Mouse (Mus musculus) T-helper 2 cell (primary cell): ENCODE measurements around the gene Cutal.

Source experiments
- in situ Hi-C: fragments of 300-600 bp; cut with MboI, MseI; formaldehyde crosslinking; loops from one replicate; pipeline ENCODE4 v1.15.1; 2025; ENCODE audit warnings: high pct_unique_total_duplicates

Cutal gene

DNA sequence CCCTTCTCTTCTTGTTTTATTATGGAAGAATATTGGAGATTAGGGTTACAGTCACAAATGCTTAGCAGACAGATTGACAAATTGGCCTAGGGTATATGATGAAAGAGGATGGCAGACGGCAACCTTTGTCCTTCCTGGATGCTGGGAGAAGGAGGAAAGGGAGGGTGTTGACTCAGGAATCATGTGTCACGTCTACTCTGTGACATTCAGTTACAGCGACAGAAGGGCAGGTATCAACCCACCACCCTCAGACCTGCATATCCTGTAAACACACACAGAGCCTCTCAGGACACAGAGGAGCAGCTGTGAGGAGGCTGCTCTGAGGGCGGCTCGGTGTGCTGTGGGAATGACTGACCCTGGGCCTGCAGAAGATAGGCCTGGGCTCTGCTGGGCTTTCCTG lies 9.0 kb downstream of the Cutal start:
- in situ Hi-C loops: no loop called here

DNA sequence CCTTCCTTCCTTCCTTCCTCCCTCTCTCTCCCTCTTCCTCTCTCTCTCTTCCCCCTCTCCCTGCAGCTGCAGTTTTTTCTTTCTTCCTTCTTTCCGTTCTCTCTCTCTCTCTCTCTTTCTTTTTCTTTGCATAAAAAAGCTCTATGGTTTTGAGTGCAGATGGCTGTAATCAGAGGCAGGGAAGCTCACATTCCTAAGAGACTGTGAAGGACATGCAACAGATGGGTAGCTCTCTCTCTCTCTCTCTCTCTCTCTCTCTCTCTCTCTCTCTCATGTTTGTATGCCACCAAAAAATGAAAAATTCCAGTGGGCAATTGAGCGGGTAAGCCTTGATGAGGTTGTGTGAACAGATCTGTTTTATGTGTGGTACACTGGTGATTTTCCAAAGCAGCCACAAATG lies 10.0 kb downstream of the Cutal start:
- in situ Hi-C loops: no loop called here

DNA sequence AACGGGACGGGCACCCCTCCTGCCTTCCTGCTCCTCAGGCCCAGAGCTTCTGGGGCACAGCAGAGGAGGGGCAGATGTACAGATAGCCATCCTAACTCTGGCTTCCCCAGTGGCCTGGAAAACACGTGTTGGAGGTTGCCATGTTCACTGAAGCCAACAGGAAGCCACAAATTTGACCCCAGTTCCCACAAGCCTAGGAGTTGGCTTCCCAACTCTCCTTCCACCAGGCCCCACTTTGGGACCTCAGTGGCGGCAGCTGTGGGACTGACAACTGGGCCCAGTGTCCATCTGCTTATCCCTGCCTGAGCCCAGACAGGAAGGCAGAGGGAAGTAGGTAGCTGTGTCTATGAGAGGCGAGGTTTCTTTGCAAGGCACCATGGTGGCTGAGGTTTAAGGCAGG lies 19.8 kb downstream of the Cutal start:
- in situ Hi-C loops: no loop called here

DNA sequence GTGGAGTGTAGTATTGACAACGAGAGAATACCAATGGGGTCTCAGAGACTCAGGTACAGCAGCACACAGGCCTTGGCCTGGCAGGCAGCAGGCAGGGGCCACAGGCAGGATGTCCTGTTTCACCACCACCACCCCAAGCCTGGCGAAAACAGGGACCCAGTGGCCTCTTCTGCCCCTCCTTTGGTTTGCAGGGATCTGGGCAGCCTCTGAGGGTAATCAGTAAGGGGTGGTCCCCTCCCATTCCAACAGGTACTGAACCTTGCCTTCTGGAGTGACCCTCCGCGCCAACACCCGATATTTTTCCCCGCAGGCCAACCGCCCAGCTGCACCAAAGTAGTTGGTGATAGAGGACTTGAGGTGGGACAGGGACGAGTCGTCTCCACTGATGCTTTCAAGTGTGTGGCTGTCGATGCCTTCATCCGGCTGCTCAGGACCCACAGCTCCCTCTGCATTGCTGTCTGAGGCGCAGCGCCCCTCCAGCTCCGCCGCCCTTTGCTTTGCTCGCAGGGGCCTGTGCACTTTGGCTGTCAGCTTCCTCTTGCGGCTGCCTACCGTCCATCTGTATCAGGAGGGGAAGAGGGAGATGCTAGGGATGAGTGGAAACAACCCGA lies 21.4 kb downstream of the Cutal start:
- in situ Hi-C loops: no loop called here

DNA sequence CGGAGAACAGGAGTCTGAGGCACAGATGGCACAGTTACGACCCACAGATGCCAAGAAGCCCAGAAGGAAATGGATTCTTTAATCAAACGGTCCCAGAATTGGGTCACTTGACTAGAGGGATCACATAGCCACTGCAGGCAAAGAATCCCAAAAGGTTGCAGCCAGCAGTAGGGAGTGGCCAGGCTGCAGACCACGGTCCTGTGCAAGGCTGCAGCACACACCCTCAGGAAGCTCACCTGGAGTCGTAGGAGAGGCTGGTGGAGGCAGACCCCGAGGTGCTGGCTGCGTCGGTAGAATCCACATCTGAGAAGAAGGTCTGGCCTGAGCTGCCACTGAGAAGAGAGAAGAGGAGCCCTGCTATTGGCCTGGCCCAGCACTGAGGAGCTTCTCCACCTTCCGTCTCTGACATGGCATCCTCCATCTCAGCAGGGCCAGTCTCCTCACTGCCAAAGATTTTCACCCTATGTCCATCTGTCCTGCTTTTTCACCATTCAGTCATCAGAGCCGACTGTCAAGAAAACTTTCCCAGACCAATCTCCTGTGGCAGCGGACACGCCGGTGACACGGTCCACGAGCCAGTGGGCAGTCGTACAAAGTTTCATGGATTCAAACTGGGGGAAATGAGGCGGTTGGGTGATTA lies 22.7 kb downstream of the Cutal start:
- in situ Hi-C loops: no loop called here

DNA sequence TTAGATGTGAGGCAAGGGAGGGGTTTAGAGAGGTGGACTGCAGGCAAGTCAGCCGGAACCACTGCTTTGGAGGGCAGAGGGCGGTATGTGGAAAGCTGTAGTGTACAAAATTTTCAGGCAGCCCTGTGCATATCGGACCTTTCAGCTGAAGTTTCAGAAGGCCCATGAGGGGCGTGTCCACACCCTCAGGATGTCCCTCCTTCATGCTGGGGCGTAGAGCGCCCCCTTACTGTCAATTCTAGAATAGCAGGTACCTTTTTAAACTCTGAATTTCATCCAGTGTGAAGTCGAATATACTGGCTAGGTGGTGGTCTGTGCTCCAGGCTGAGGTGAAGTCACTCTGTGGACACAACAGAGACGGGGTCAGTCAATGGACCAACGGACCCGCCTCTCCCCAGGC lies 23.6 kb downstream of the Cutal start:
- in situ Hi-C loops: no loop called here

DNA sequence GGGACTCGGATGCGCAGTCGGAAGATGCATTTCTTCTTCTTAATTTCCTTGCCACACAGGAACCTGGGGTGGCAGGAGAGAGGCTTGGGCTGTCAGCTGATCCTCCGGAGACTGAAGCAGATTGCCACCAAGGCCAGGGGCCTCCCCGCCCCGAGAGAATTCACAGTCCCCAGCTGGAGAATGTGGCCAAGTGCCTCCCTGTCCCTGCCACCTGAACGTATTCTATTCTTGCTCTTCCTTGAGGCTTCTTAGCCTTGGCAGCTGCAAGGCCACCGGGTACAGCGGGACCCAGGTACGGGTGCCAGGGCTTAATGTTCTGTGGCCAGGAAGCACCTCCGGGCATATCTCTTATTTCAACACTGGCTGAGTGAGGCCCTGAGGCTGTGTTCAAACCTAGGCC lies 25.5 kb downstream of the Cutal start:
- in situ Hi-C loops: no loop called here

DNA sequence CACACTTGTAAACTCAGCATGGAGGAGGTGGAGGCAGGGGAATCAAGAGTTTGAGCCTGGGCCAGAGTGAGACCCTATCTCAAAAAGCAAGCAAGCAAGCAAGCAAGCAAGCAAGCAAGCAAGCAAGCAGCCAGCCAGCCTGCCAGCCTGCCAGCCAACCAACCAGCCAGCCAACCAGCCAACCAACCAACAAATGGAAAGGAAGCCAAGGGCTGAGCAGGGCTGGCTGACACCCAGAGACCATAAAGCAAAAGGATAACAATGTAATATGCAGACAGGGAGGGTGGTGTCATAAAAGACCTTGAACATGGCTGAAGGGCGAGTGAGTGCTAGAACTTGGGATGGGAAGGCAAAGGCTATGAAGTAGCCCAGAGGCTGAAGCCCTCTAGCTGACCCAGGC lies 26.2 kb downstream of the Cutal start:
- in situ Hi-C loops: no loop called here

DNA sequence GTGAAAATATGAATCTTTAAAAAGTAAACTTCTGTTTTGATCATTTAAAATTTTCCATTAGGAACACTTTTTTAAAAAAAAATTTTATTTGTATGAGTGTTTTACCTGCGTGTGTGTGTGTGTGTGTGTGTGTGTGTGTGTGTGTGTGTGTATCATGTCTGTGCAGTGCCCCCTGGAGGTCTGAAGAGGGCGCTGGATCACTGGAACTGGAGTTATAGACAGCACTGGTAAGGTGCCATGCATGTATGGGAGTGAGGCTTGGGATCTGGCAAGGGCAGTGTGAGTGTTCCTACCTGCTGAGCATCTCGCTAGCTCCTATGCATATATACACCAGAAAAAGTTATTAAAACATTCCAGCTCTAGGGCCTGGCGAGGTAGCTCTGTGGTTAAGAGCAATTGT lies 27.5 kb downstream of the Cutal start:
- in situ Hi-C loops: no loop called here

DNA sequence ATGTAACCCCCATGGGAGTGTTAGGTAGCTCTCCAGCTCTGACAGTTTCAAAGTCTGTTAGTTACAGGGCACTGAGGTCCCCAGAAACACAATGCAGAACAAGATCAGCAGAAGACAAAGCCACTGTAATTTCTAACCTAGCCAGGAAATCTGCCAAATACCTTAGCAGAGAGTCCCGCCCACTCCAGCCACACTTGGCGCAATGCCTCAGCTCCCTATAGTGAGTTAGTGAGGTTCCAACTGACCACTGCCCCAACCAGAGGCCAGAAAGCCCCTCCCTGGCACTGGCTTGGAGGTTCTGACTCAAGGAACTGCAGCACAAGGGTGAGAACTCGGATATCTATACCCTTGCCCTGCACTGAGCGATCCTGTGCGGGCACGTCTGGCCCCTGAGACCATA lies 28.5 kb downstream of the Cutal start:
- in situ Hi-C loops: no loop called here

DNA sequence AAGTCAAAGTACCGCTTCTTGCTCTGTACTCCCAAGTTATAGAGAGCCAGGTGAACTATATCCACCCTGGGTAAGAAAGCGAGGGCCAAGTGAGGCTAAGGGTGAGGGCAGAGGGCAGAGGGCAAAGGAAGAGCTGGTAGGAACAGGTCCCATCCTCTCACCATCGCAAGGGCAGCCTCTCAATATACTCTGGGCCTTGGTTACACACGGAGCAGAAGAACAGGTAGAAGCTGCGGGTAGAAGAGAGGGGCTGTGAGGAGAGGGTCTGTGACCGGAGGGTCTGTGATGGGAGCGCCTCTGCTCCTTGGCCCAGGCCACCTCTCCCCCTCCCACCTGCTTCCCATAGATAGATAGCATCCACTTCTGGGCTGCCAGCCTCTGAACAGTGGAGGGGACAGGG lies 29.0 kb downstream of the Cutal start:
- in situ Hi-C loops: no loop called here

DNA sequence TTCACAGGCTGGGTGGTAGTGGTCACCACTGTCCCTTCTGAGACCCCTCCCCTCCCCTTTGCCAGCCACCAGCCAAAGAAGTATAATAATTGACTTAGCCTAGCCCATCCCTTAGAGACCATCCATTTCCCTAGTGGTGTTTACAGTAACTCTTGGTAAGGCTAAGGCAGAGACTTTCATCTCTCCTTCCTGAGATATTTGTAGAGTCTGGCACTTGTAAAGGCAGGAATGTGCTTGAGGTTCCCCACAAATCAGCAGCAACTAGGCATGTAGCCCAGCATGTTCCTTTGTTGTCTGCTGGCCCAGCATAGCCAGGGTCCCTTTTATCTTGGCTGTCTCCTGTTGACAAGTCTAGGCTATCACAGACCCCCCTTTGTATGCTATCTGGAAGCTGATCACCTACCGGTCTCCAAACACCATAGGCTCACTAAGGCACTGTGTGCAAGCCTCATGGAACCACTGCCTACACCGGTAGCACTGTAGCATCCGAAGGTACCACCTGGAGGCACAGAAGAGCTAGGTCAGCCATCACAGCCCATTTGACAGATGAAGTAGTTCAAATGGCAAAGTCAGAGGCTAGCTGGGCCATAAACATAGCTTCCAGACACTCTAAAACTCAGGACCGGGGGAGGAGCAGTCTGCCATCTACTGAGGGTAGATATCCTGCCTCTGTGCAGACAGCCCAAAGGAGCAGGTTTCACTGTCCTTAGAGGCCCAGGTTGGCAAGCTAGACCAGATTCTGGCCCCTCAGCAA lies 29.6 kb downstream of the Cutal start:
- in situ Hi-C loops: no loop called here

DNA sequence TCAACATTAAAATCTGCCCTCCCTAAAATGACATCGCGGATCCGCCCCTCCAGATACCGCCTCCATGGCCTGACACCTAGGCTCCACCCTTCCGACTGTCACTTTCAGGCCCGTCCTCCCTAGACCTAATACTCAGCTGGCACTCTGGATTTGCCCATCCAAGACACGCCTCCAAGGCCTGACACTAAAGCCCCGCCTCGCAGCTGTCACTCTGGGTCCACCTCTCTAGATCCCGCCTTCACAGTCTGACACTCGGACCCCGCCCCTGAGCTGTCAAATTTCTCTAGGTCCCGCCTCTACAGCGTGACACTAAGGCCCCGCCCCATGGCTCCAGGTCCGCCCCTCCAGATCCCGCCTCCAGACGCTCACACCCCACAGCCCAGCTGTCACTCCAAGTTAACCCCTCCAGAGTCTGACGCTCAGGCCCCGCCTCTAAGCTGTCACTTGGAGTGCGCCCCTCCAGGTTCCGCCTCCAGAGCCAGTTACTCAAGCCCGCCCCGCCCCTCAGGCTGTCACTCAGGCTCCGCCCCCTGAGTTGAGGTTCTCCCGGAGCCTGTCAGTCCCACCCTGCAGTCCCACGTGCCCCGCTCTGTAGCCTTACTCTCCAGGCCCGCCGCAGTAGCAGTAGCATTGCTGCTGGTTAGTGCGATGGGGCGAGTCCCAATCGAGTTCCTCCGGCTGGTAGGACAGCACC lies 30.8 kb downstream of the Cutal start:
- in situ Hi-C loops: no loop called here

DNA sequence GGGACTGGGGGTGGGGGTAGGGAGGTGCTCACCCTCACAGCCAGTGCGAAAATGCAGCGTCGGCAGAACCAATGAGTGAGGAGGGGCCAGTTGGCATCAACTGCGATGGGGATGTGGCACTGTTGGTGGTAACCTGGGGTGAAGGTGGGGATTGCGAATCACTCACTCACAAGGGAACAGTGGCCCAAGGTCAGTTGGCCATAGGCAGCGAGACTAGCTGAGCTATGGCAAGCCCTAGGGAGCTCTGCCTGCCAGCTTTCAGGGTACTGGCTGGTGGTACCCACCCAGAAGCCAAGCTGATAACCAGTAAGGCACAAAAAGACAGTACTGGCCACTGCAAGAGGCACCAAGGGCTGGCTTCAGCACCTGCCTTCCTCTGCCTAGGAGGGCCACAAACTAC lies 32.2 kb downstream of the Cutal start:
- in situ Hi-C loops: no loop called here

DNA sequence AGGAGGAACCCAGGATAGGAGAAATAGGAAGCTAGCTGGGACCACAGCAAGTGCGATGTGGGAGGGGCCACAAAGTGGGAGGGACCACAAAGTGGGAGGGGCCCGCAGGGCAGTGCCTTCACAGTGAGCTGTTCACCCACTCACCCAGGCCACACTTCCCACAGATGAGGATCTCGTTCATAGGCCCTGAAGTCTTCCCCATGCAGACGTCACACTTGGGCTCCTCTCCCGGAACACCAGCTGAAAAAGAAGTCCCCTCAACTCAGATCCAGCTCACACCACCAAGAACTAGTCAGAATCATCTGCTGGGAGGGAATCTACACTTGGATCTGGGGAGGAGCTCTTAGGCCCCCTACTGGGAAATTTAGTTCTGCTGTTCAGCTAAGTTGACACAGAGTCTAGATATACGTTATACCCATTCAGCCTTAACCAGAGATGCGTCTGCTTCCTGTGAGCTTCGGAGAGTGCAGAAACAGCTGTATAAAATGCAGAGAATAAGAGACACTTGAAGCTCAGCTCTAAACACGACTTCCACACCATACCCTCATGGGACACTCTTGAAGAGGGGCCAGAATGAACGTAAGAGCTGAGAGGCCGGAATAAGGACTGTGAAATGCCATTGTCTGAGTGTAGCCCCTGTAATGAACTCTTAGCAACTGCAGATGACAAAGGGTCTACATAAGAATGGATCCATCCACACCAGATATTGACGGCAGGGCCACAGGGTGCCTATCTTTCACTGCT lies 32.8 kb downstream of the Cutal start:
- in situ Hi-C loops: no loop called here

DNA sequence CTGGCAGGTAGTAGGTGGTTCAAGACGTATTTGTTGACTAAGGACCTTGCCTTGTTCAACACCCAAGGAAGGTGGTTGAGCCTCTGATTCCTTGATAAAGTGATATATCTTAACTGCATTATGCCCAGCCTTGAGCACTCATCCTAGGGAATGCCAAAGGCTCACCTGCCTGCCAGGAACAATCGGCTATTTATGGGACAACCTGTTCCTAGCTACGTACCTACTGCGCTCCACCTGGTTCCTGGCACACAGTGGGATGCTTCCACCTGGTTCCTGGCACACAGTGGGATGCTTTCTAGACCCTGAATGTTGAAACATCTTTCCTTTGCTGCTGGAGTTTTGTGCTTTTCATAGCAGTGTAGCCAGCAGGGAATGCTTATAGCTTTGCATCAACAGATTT lies 35.5 kb downstream of the Cutal start:
- in situ Hi-C loops: loop anchor here (5.0 kb wide), 1 partner anchor 48 kb away; no protein-coding TSS in a partner anchor

DNA sequence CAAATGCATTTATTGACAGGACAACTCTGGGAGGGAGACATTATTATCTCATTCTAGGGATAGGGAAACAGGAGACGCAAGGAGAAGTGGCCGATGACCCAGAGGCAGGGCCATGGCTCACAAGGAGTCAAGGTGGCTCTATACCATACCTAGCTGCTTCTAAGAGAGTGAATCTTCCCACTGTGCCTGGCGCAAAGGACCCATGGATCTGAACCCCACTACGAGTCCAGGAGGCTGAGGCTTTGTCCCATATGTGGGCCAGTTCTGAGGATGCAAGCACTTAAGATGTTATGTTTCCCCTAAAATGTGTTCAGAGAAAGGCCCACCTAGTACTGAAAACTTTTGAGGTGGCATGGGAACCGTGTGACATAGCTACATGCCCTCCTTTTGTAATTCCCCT lies 37.7 kb downstream of the Cutal start:
- in situ Hi-C loops: loop anchor here (5.0 kb wide), 1 partner anchor 45 kb away; no protein-coding TSS in a partner anchor

DNA sequence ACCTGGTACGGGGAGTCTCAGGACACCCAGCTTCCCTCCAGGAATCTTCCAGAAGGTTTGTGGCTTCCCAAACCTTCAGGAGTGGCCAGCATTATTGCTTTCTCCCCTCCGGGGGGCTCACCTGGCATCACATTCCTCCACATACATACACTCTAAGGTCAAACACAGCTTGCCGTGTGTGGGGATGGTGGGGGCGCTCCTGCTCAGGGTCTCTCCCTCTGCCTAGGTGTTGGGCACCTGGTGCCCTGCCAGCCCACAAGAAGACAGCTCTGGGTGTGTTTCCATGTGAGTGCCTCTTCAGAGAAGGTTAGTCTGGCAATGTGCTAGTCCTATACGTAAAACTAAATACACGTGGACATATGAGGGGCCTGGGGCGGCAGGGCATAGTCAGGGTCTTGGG lies 38.4 kb downstream of the Cutal start:
- in situ Hi-C loops: loop anchor here (5.0 kb wide), 1 partner anchor 45 kb away; no protein-coding TSS in a partner anchor

DNA sequence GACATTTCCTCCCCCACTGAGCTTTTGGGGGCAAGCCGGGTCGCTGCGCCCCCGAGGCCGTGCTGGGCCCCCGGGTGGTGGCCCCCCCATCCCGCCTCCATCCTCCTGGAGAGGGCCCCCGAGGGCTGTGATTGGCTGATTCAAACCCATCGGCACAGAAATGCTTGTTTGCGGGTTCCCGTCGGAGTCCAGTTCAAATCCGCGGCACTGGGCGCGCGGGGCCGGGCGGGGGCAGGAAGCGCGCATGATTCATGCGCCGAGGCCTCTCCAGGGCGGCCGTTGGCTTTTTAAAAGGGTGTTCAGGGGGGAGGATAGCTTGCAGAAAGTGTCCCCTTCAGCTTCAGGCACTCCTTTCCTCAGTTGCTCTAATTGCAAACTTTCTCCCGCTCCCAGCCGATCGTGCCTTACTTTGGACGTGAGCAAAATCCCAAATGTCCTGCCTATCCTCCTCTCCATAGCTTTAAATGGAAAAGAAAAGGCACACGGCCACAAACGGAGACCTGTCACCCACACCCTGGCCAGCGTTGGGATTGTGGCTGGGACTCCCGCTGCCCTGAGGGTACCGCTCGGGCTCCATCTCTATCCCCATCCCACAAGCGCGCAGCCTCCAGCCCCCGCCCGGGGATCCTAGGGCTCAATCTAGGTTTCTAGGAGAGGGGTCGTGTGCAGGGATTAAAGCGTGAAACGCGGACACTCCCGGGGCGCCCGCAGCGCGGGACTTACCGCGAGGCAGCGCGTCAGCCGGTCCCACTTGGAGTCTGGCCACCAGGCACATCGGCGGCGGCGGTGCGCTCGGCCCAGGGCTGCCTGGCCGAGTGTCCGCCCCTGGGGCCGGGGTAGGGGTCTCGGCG lies 39.2 kb downstream of the Cutal start, which contains the start of gene Phf19:
Phf19 (minus strand) TSS at position 809 of the 851 bp plus-strand sequence.
- in situ Hi-C loops: loop anchor here (5.0 kb wide), 1 partner anchor 44 kb away; no protein-coding TSS in a partner anchor

DNA sequence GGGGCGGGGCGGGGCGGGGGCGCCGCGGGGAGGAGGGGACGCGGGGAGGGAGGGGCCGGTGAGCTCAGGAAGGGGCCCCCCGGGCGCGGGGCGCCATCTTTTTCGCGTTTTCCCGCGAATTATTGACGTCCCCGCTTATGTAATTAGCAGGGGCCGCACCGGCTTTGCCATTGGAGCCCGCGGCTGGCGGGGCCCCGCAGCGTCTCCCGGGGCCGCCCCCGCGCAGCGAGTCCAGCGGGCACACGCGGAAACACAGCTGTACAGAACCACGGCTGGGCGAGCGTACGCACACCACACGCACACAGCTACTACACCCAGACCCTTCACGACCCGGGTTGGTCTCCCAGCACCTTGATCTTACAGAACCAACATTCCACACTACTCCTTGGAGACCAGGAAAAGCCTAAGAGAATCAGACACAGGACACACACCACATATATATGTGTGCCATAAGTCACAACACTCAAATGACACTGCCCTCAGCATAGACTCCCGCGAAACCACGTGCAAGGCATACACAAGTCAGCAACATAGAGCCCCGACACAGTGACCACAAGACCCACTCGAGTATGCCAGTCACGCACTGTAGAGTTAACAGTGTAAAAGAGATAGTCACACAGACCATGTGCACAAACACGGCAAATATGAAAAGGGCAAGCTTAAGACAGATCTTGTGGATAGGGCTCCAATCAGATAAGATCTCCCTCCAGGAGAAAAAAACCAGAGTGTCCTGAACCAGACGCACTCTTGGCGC lies 40.0 kb downstream of the Cutal start:
- in situ Hi-C loops: loop anchor here (5.0 kb wide), 1 partner anchor 43 kb away; no protein-coding TSS in a partner anchor
